Mouse (Mus musculus) gonadal fat pad, adult 2 months (tissue): Measurements from ENCODE around the gene Syne2. TPM values are rescaled to one million over a fixed set of nuclear protein-coding genes. Genes with fewer than 3 reads are reported as not detected.
A peak's percentile ranks its signal among the peaks of the same experiment; 100 is the strongest.
"Not testable (repeated sequence)": the region's sequence is repeated elsewhere in the genome, so short reads cannot be mapped to it uniquely, and the experiment has no call there.

Experiments used
- DNase-seq: peaks from one replicate; pipeline ENCODE4 v3.0.0-alpha.2; 2012; ENCODE audit warnings: low read depth
- polyA plus RNA-seq: library from polyadenylated mRNA; depleted of rRNA; stranded (reverse); fragments of >200 nt; gene quantifications from 2 replicates; pipeline ENCODE4 v1.2.3, GENCODE M21; 2012; rRNA removed

The Syne2 gene
- 90.7 and 99.5 TPM in 2 replicates for polyA plus RNA-seq

GRCm38 (mm10) chr12:75817959-75818452 is at the start of gene Syne2:
Gene Syne2, plus strand, starts transcription at chr12:75818134.
- DNase-seq = no peak

- no peak for DNase-seq
Measured at GRCm38 (mm10) chr12:75771410-75771809, 46.5 kb upstream of the Syne2 start.

- DNase-seq = no peak
Measured at GRCm38 (mm10) chr12:75772424-75773034, 45.4 kb upstream of the Syne2 start.

- DNase-seq = no peak
Measured at GRCm38 (mm10) chr12:75781445-75781844, 36.5 kb upstream of the Syne2 start.

- DNase-seq = no peak
Measured at GRCm38 (mm10) chr12:75781995-75782394, 35.9 kb upstream of the Syne2 start.

GRCm38 (mm10) chr12:75784271-75784751 is 33.6 kb upstream of the Syne2 start:
- peak; percentile 98 for DNase-seq

GRCm38 (mm10) chr12:75786681-75787080 is 31.3 kb upstream of the Syne2 start:
- DNase-seq = not testable (repeated sequence)

GRCm38 (mm10) chr12:75789451-75789850 is 28.5 kb upstream of the Syne2 start:
- no peak for DNase-seq

- no peak for DNase-seq
Measured at GRCm38 (mm10) chr12:75794527-75794926, 23.4 kb upstream of the Syne2 start.

GRCm38 (mm10) chr12:75796510-75796909 is 21.4 kb upstream of the Syne2 start:
- DNase-seq = no peak

- DNase-seq = no peak
Measured at GRCm38 (mm10) chr12:75806281-75806680, 11.7 kb upstream of the Syne2 start.

GRCm38 (mm10) chr12:75813766-75814165 is 4.2 kb upstream of the Syne2 start:
- DNase-seq = no peak

GRCm38 (mm10) chr12:75814551-75814950 is 3.4 kb upstream of the Syne2 start:
- no peak for DNase-seq

GRCm38 (mm10) chr12:75816981-75817856 is 715 bp upstream of the Syne2 start:
- DNase-seq = no peak

- no peak for DNase-seq
Measured at GRCm38 (mm10) chr12:75818453-75819434, 810 bp downstream of the Syne2 start.

GRCm38 (mm10) chr12:75819481-75819880 is 1.5 kb downstream of the Syne2 start:
- DNase-seq = no peak

GRCm38 (mm10) chr12:75820216-75820615 is 2.3 kb downstream of the Syne2 start:
- no peak for DNase-seq

- no peak for DNase-seq
Measured at GRCm38 (mm10) chr12:75822122-75822521, 4.2 kb downstream of the Syne2 start.

GRCm38 (mm10) chr12:75823475-75823874 is 5.5 kb downstream of the Syne2 start:
- DNase-seq = no peak

GRCm38 (mm10) chr12:75825458-75825857 is 7.5 kb downstream of the Syne2 start:
- no peak for DNase-seq

GRCm38 (mm10) chr12:75826699-75827353 is 8.9 kb downstream of the Syne2 start:
- DNase-seq = no peak
